Comparison of ENCODE assay signal across 22 mouse cellular contexts in genomic region chr1:164637901-164638462, GRCm38 (mm10).
DNase-seq lines count a peak whose midpoint lies in the region; ATAC-seq and TF ChIP-seq lines count a peak whose summit lies in the region.
"Had no signal": no experiment of that assay in that cellular context is flagged by ENCODE, and none has a peak within 500 bp of the region (broad histone marks: within the 10 kb centered on the region; RNA-seq: fewer than 3 reads in every experiment).

No protein-coding gene starts in this region.

- no peaks in the 10 kb centered on the region for H3K27me3 ChIP-seq in intestine, embryonic 15.5 days (replicated peaks)
- no peaks in the 10 kb centered on the region for H3K27me3 ChIP-seq in intestine, embryonic 16.5 days (replicated peaks; ENCODE audit: control insufficient read depth, insufficient read depth, low read length)
- H3K27me3 ChIP-seq in intestine, postnatal 0 days (replicated peaks; ENCODE audit: control insufficient read depth, insufficient read depth, low read length): no peaks in the 10 kb centered on the region
- no peaks in the 10 kb centered on the region for H3K27me3 ChIP-seq in thymus, adult 2 months (ENCODE audit: control insufficient read depth, insufficient read depth, low read length)
- no peaks in the 10 kb centered on the region for H3K27me3 ChIP-seq in hindbrain, embryonic 10.5 days (ENCODE audit: insufficient read depth, poor library complexity, severe bottlenecking)
- H3K27me3 ChIP-seq: CH12.LX, Patski had no signal

- H3K27ac ChIP-seq in intestine, embryonic 15.5 days: no peak overlapping the region
- H3K27ac ChIP-seq in intestine, embryonic 16.5 days (ENCODE audit: low read length): no peak overlapping the region
- no peak overlapping the region for H3K27ac ChIP-seq in intestine, postnatal 0 days (ENCODE audit: low read depth, low read length)
- H3K27ac ChIP-seq in thymus, adult 2 months (ENCODE audit: control insufficient read depth, insufficient read depth, low read length): no peak overlapping the region
- no peak overlapping the region for H3K27ac ChIP-seq in hindbrain, embryonic 10.5 days

- peak; percentile 14 for DNase-seq in large intestine, adult 2 months (ENCODE audit: low read depth, low spot score)
- no peak for DNase-seq in thymus, adult 2 months
- DNase-seq in hindbrain, embryonic 10.5 days (ENCODE audit: low spot score): no peak
- no peak for DNase-seq in layer of hippocampus, postnatal 10 days (ENCODE audit: low spot score in 2 of 2)
- no peak for DNase-seq in heart, adult 9 months (ENCODE audit: low spot score in 2 of 2)
- DNase-seq: adrenal gland, adult 2 months; adrenal gland, adult 8-10 months; adrenal gland, postnatal 10 days; adrenal gland, postnatal 14 days; adrenal gland, postnatal 25 days; adrenal gland, postnatal 36 days; B cell, adult 2 months; cerebellum, adult 11 months; cerebellum, adult 11-12 months had no signal

- TF ChIP-seq CTCF in intestine, postnatal 0 days (IDR thresholded peaks at IDR 0.05; ENCODE audit: low read depth): no peak
- no peak for TF ChIP-seq CTCF in thymus, adult 2 months (IDR thresholded peaks at IDR 0.05; ENCODE audit: borderline replicate concordance, control insufficient read depth, extremely low read depth, insufficient read depth, low read length, poor library complexity)

- 75% methylated on average over 7 of the region's 7 CpGs for WGBS in intestine, embryonic 15.5 days
- WGBS in intestine, embryonic 16.5 days: 67% methylated on average over 7 of the region's 7 CpGs
- WGBS in intestine, postnatal 0 days: 45% methylated on average over 7 of the region's 7 CpGs
- WGBS in large intestine, adult 2 months: 37% methylated on average over 7 of the region's 7 CpGs
- WGBS in thymus, adult 2 months: 94% methylated on average over 7 of the region's 7 CpGs
- WGBS in hindbrain, embryonic 10.5 days: 89% methylated on average over 7 of the region's 7 CpGs

- H3K9me3 ChIP-seq in intestine, embryonic 15.5 days: no peaks in the 10 kb centered on the region
- H3K9me3 ChIP-seq in intestine, embryonic 16.5 days (ENCODE audit: control insufficient read depth, low read length): 0 out of 2 replicates have a peak, but pooled peaks cover 3% of the 10 kb centered on the region
- H3K9me3 ChIP-seq in intestine, postnatal 0 days (ENCODE audit: control insufficient read depth): no peaks in the 10 kb centered on the region
- no peaks in the 10 kb centered on the region for H3K9me3 ChIP-seq in hindbrain, embryonic 10.5 days

- ATAC-seq in intestine, embryonic 15.5 days: peak; percentile 70; the same call in 1 of the 2 replicates
- ATAC-seq in intestine, embryonic 16.5 days: peak; percentile 86
- ATAC-seq in intestine, postnatal 0 days: peak; percentile 80
- ATAC-seq: activated CD4-positive, CD25-positive, alpha-beta regulatory T cell, adult 4 months; CD4-positive, CD25-positive, alpha-beta regulatory T cell, adult 4 months; Patski had no signal

- H3K9ac ChIP-seq in intestine, embryonic 15.5 days: no peak overlapping the region
- no peak overlapping the region for H3K9ac ChIP-seq in intestine, embryonic 16.5 days (ENCODE audit: low read depth, low read length)
- no peak overlapping the region for H3K9ac ChIP-seq in intestine, postnatal 0 days (ENCODE audit: low read depth, low read length)

- H3K4me2 ChIP-seq in intestine, embryonic 15.5 days (replicated peaks): no peak overlapping the region
- H3K4me2 ChIP-seq in intestine, embryonic 16.5 days (ENCODE audit: low read depth, low read length): no peak overlapping the region
- H3K4me2 ChIP-seq in intestine, postnatal 0 days (replicated peaks; ENCODE audit: low read depth): no peak overlapping the region

- H3K36me3 ChIP-seq in intestine, embryonic 15.5 days: no peaks in the 10 kb centered on the region
- H3K36me3 ChIP-seq in intestine, embryonic 16.5 days (ENCODE audit: control insufficient read depth, insufficient read depth, low read length): no peaks in the 10 kb centered on the region
- H3K36me3 ChIP-seq in intestine, postnatal 0 days (ENCODE audit: control insufficient read depth, insufficient read depth): no peaks in the 10 kb centered on the region
- no peaks in the 10 kb centered on the region for H3K36me3 ChIP-seq in thymus, adult 2 months (ENCODE audit: control insufficient read depth, insufficient read depth, low read length)
- H3K36me3 ChIP-seq in hindbrain, embryonic 10.5 days: no peaks in the 10 kb centered on the region
- H3K36me3 ChIP-seq: G1E had no signal

- no peaks in the 10 kb centered on the region for H3K4me1 ChIP-seq in intestine, embryonic 15.5 days (replicated peaks)
- H3K4me1 ChIP-seq in intestine, embryonic 16.5 days (ENCODE audit: control insufficient read depth, insufficient read depth, low read length): no peaks in the 10 kb centered on the region
- H3K4me1 ChIP-seq in intestine, postnatal 0 days (replicated peaks; ENCODE audit: control insufficient read depth, insufficient read depth, low read length): peaks cover 5% of the 10 kb centered on the region; the same call in 1 of the 2 replicates
- no peaks in the 10 kb centered on the region for H3K4me1 ChIP-seq in thymus, adult 2 months (replicated peaks; ENCODE audit: control insufficient read depth, insufficient read depth, low read length)
- no peaks in the 10 kb centered on the region for H3K4me1 ChIP-seq in hindbrain, embryonic 10.5 days (replicated peaks)

- no peak overlapping the region for H3K4me3 ChIP-seq in intestine, embryonic 15.5 days (replicated peaks)
- no peak overlapping the region for H3K4me3 ChIP-seq in intestine, embryonic 16.5 days (ENCODE audit: low read length)
- no peak overlapping the region for H3K4me3 ChIP-seq in intestine, postnatal 0 days (ENCODE audit: low read depth, low read length)
- no peak overlapping the region for H3K4me3 ChIP-seq in thymus, adult 2 months (ENCODE audit: control insufficient read depth, insufficient read depth, low read length)
- H3K4me3 ChIP-seq in hindbrain, embryonic 10.5 days: no peak overlapping the region

- TF ChIP-seq POLR2A in thymus, adult 2 months (IDR thresholded peaks at IDR 0.05; ENCODE audit: control insufficient read depth, extremely low read depth, insufficient read depth, low read length, poor library complexity): no peak
